ENCODE assay signal across 9 mouse cellular contexts in the genomic region with DNA sequence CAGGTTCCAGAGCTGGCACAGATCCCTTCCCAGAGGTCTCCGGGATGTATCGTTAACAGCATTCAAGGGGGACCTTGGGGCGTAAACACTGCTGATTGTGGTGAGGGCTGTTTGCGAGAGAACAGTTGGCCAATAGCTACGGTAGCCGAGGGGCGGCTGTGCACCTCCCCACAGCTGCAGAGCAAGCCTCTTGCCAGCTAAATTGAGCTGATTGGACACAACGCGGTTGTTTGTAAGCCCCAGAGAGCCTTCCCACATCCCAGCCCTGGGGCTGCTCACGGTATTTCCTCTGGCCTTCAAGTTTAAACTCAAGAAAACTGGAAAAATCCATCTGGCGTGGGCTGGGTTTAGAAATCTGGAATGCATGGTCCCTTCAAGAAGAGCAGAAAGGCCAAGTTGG.
DNase-seq lines count a peak whose midpoint lies in the region; ATAC-seq and TF ChIP-seq lines count a peak whose summit lies in the region.
"Had no signal": no experiment of that assay in that cellular context is flagged by ENCODE, and none has a peak within 500 bp of the region (broad histone marks: within the 10 kb centered on the region; RNA-seq: fewer than 3 reads in every experiment).

No protein-coding gene starts in this region.

- no peak for TF ChIP-seq POLR2A in limb, embryonic 14.5 days (IDR thresholded peaks at IDR 0.05; ENCODE audit: borderline replicate concordance, extremely low read depth, insufficient read depth, insufficient read length)

- ATAC-seq in midbrain, embryonic 11.5 days (ENCODE audit: low FRiP score) = no peak
- ATAC-seq in midbrain, embryonic 16.5 days = no peak
- peak; percentile 85 for ATAC-seq in limb, embryonic 14.5 days (ENCODE audit: low FRiP score, low read depth)
- no peak for ATAC-seq in hindbrain, embryonic 13.5 days (ENCODE audit: low FRiP score)

- H3K27me3 ChIP-seq in midbrain, embryonic 11.5 days (ENCODE audit: control insufficient read depth, insufficient read depth, low read length) = no peaks in the 10 kb centered on the region
- H3K27me3 ChIP-seq in midbrain, embryonic 16.5 days (ENCODE audit: control insufficient read depth, insufficient read depth, low read depth, low read length) = no peaks in the 10 kb centered on the region
- no peaks in the 10 kb centered on the region for H3K27me3 ChIP-seq in limb, embryonic 14.5 days (ENCODE audit: control insufficient read depth, insufficient read depth, low read length)
- H3K27me3 ChIP-seq in hindbrain, embryonic 13.5 days = no peaks in the 10 kb centered on the region
- H3K27me3 ChIP-seq: hindbrain, embryonic 12.5 days had no signal

- H3K4me3 ChIP-seq in midbrain, embryonic 11.5 days (ENCODE audit: low read depth, low read length) = no peak overlapping the region
- H3K4me3 ChIP-seq in midbrain, embryonic 16.5 days (ENCODE audit: low read depth, low read length) = no peak overlapping the region
- H3K4me3 ChIP-seq in limb, embryonic 14.5 days (replicated peaks; ENCODE audit: low read length) = no peak overlapping the region
- no peak overlapping the region for H3K4me3 ChIP-seq in hindbrain, embryonic 13.5 days
- H3K4me3 ChIP-seq: erythroblast, embryonic 14.5 days; hindbrain, embryonic 12.5 days had no signal

- H3K9ac ChIP-seq in midbrain, embryonic 11.5 days (ENCODE audit: low read length) = no peak overlapping the region
- H3K9ac ChIP-seq in midbrain, embryonic 16.5 days (ENCODE audit: low read depth, low read length) = no peak overlapping the region
- H3K9ac ChIP-seq in limb, embryonic 14.5 days (ENCODE audit: low read depth, low read length, severe bottlenecking) = no peak overlapping the region
- no peak overlapping the region for H3K9ac ChIP-seq in hindbrain, embryonic 13.5 days
- H3K9ac ChIP-seq: hindbrain, embryonic 12.5 days had no signal

- H3K4me1 ChIP-seq in midbrain, embryonic 11.5 days (ENCODE audit: control insufficient read depth, insufficient read depth, low read length) = no peaks in the 10 kb centered on the region
- no peaks in the 10 kb centered on the region for H3K4me1 ChIP-seq in midbrain, embryonic 16.5 days (ENCODE audit: control insufficient read depth, insufficient read depth, low read length)
- peaks cover 12% of the 10 kb centered on the region for H3K4me1 ChIP-seq in limb, embryonic 14.5 days (ENCODE audit: control insufficient read depth, insufficient read depth, low read length)
- H3K4me1 ChIP-seq in hindbrain, embryonic 13.5 days (replicated peaks) = no peaks in the 10 kb centered on the region
- H3K4me1 ChIP-seq: hindbrain, embryonic 12.5 days had no signal

- peak; percentile 21 for DNase-seq in midbrain, embryonic 11.5 days (ENCODE audit: low spot score, missing footprints)
- peak; percentile 83 for DNase-seq in heart, adult 8-10 months (ENCODE audit: low spot score)
- DNase-seq in limb, embryonic 14.5 days (ENCODE audit: low spot score) = peak; percentile 74
- no peak for DNase-seq in frontal cortex, postnatal 25 days (ENCODE audit: low spot score in 2 of 2)
- no peak for DNase-seq in cerebellum, adult 9-11 months

- H3K36me3 ChIP-seq in midbrain, embryonic 11.5 days (ENCODE audit: control insufficient read depth, insufficient read depth, low read length) = no peaks in the 10 kb centered on the region
- H3K36me3 ChIP-seq in midbrain, embryonic 16.5 days (ENCODE audit: control insufficient read depth, insufficient read depth, low read length) = no peaks in the 10 kb centered on the region
- no peaks in the 10 kb centered on the region for H3K36me3 ChIP-seq in limb, embryonic 14.5 days (ENCODE audit: control insufficient read depth, insufficient read depth, low read length)
- H3K36me3 ChIP-seq in hindbrain, embryonic 13.5 days = no peaks in the 10 kb centered on the region
- H3K36me3 ChIP-seq: hindbrain, embryonic 12.5 days had no signal

- H3K27ac ChIP-seq in midbrain, embryonic 11.5 days (ENCODE audit: low read depth, low read length) = no peak overlapping the region
- no peak overlapping the region for H3K27ac ChIP-seq in midbrain, embryonic 16.5 days (ENCODE audit: low read length)
- peak overlapping the region; percentile 39; the same call in 1 of the 2 replicates for H3K27ac ChIP-seq in limb, embryonic 14.5 days (replicated peaks; ENCODE audit: low read depth, low read length)
- no peak overlapping the region for H3K27ac ChIP-seq in hindbrain, embryonic 13.5 days
- H3K27ac ChIP-seq: hindbrain, embryonic 12.5 days had no signal

- H3K9me3 ChIP-seq in midbrain, embryonic 11.5 days (ENCODE audit: control insufficient read depth, low read length) = no peaks in the 10 kb centered on the region
- no peaks in the 10 kb centered on the region for H3K9me3 ChIP-seq in midbrain, embryonic 16.5 days (replicated peaks; ENCODE audit: control insufficient read depth, low read length, poor library complexity, severe bottlenecking)
- H3K9me3 ChIP-seq in limb, embryonic 14.5 days (ENCODE audit: control insufficient read depth, low read length) = no peaks in the 10 kb centered on the region
- H3K9me3 ChIP-seq in hindbrain, embryonic 13.5 days = no peaks in the 10 kb centered on the region
- H3K9me3 ChIP-seq: hindbrain, embryonic 12.5 days had no signal

- WGBS in midbrain, embryonic 11.5 days = 89% methylated on average over 11 of the region's 11 CpGs
- 81% methylated on average over 11 of the region's 11 CpGs for WGBS in midbrain, embryonic 16.5 days
- WGBS in limb, embryonic 14.5 days = 39% methylated on average over 11 of the region's 11 CpGs
- 73% methylated on average over 11 of the region's 11 CpGs for WGBS in hindbrain, embryonic 13.5 days

- H3K4me2 ChIP-seq in midbrain, embryonic 11.5 days = no peak overlapping the region
- no peak overlapping the region for H3K4me2 ChIP-seq in midbrain, embryonic 16.5 days (ENCODE audit: low read length)
- H3K4me2 ChIP-seq in limb, embryonic 14.5 days (replicated peaks; ENCODE audit: low read depth, low read length, severe bottlenecking) = no peak overlapping the region
- no peak overlapping the region for H3K4me2 ChIP-seq in hindbrain, embryonic 13.5 days
- H3K4me2 ChIP-seq: hindbrain, embryonic 12.5 days had no signal

Comparison
In these comparisons a context has a peak if more than half of its experiments do, and no peak if none do; other contexts are left out.
1. DNase-seq: peak in midbrain, embryonic 11.5 days (single experiment), heart, adult 8-10 months (single experiment) and limb, embryonic 14.5 days (single experiment); none in frontal cortex, postnatal 25 days (0 of 2) and cerebellum, adult 9-11 months (single experiment).